Mouse (Mus musculus) midbrain, embryonic 14.5 days (tissue): ENCODE measurements around the gene Slc10a1. TPM values are rescaled to one million over a fixed set of nuclear protein-coding genes. Genes with fewer than 3 reads are reported as not detected.

Experiments
- ATAC-seq: fragments of 200-750 bp; cut with Nextera tagmentation; 2 replicates; pipeline ENCODE4 v1.8.0; 2017; ENCODE audit warnings: moderate number of reproducible peaks, moderate library complexity; ENCODE audit not compliant: low FRiP score, low TSS enrichment
- DNase-seq: peaks from one replicate; pipeline ENCODE4 v3.0.0-alpha.2; 2015
- H3K27ac ChIP-seq: fragments of 300-500 bp; sonication (generic); replicated peaks from 2 replicates; pipeline ENCODE4 v1.5.1; 2014; ENCODE audit warnings: mild to moderate bottlenecking, low read depth, low read length, moderate library complexity
- H3K27me3 ChIP-seq: fragments of 300-500 bp; sonication (generic); 2 replicates; pipeline ENCODE4 v1.6.1; 2014; ENCODE audit warnings: low read length, control low read depth, mixed read lengths; ENCODE audit not compliant: control insufficient read depth, insufficient read depth
- H3K36me3 ChIP-seq: fragments of 300-500 bp; sonication (generic); 2 replicates; pipeline ENCODE4 v1.6.1; 2014; ENCODE audit warnings: low read length, control low read depth; ENCODE audit not compliant: control insufficient read depth, insufficient read depth
- H3K4me1 ChIP-seq: fragments of 300-500 bp; sonication (generic); 2 replicates; pipeline ENCODE4 v1.6.1; 2014; ENCODE audit warnings: mild to moderate bottlenecking, antibody characterized with exemption, low read length, control low read depth; ENCODE audit not compliant: control insufficient read depth, insufficient read depth
- H3K4me2 ChIP-seq: fragments of 300-500 bp; sonication (generic); 2 replicates; pipeline ENCODE4 v1.6.1; 2014; ENCODE audit warnings: mild to moderate bottlenecking, low read length, moderate library complexity
- H3K4me3 ChIP-seq: fragments of 300-500 bp; sonication (generic); replicated peaks from 2 replicates; pipeline ENCODE4 v1.5.1; 2014; ENCODE audit warnings: low read depth, low read length
- H3K9ac ChIP-seq: fragments of 300-500 bp; sonication (generic); replicated peaks from 2 replicates; pipeline ENCODE4 v1.6.1; 2014; ENCODE audit warnings: mild to moderate bottlenecking, low read length, moderate library complexity
- H3K9me3 ChIP-seq: fragments of 300-500 bp; sonication (generic); 2 replicates; pipeline ENCODE4 v1.6.1; 2016; ENCODE audit warnings: low read length, control low read depth, mixed read lengths; ENCODE audit not compliant: control insufficient read depth
- WGBS: fragments of 180-500 bp; shearing (Covaris S2); extraction: QIAGEN DNeasy Blood & Tissue Kit; methylation state at CpG from one replicate; pipeline ENCODE4 v1.1.7; 2014; 5-methylcytosine and 5-hydroxymethylcytosine counted together
- polyA plus RNA-seq: library from polyadenylated mRNA; unstranded; fragments of >200 nt; fragmentation: Nextera tagmentation; extraction: Ambion mirVana; gene quantifications from 2 replicates; pipeline ENCODE4 v1.2.1, GENCODE M21; 2014

The Slc10a1 gene
- polyA plus RNA-seq, 1 experiment from 2014 or later, result 0.50 TPM

GRCm38 (mm10) chr12:80997652-80998051 lies 29.1 kb upstream of the Slc10a1 start:
- Histone ChIP-seq H3K4me3 (no peak overlapping the region), H3K9me3 (no peaks in the 10 kb centered on the region), H3K4me2 (no peak overlapping the region), H3K36me3 (no peaks in the 10 kb centered on the region), H3K4me1 (0 out of 2 replicates have a peak, but pooled peaks cover 7% of the 10 kb centered on the region), H3K9ac (no peak overlapping the region), H3K27me3 (no peaks in the 10 kb centered on the region), H3K27ac (no peak overlapping the region)
- DNase-seq (no peak), ATAC-seq (no peak)
- 73% methylated on average over 4 of the region's 4 CpGs for WGBS

GRCm38 (mm10) chr12:80995326-80995725 lies 26.8 kb upstream of the Slc10a1 start:
- no peak overlapping the region for H3K4me2 ChIP-seq
- no peak for ATAC-seq
- H3K27ac ChIP-seq, result no peak overlapping the region
- H3K4me1 ChIP-seq, result 0 out of 2 replicates have a peak, but pooled peaks cover 7% of the 10 kb centered on the region
- H3K9ac ChIP-seq, result no peak overlapping the region
- WGBS, result 97% methylated on average over 4 of the region's 4 CpGs
- H3K36me3 ChIP-seq, result no peaks in the 10 kb centered on the region
- H3K27me3 ChIP-seq, result no peaks in the 10 kb centered on the region
- no peak for DNase-seq
- H3K4me3 ChIP-seq, result no peak overlapping the region
- H3K9me3 ChIP-seq, result no peaks in the 10 kb centered on the region

GRCm38 (mm10) chr12:80993773-80994172 lies 25.3 kb upstream of the Slc10a1 start:
- Histone ChIP-seq H3K27me3 (no peaks in the 10 kb centered on the region), H3K27ac (no peak overlapping the region), H3K36me3 (no peaks in the 10 kb centered on the region), H3K4me1 (0 out of 2 replicates have a peak, but pooled peaks cover 4% of the 10 kb centered on the region), H3K9me3 (no peaks in the 10 kb centered on the region), H3K4me3 (no peak overlapping the region), H3K9ac (no peak overlapping the region), H3K4me2 (no peak overlapping the region)
- DNase-seq (no peak), ATAC-seq (no peak)
- WGBS, result 84% methylated on average over 1 of the region's 1 CpGs

GRCm38 (mm10) chr12:80992540-80993122 lies 24.1 kb upstream of the Slc10a1 start:
- 76% methylated on average over 8 of the region's 8 CpGs for WGBS
- no peaks in the 10 kb centered on the region for H3K36me3 ChIP-seq
- H3K4me3 ChIP-seq, result no peak overlapping the region
- H3K27me3 ChIP-seq, result no peaks in the 10 kb centered on the region
- H3K27ac ChIP-seq, result no peak overlapping the region
- no peaks in the 10 kb centered on the region for H3K4me1 ChIP-seq
- DNase-seq (no peak), ATAC-seq (no peak)
- no peak overlapping the region for H3K9ac ChIP-seq
- no peak overlapping the region for H3K4me2 ChIP-seq
- H3K9me3 ChIP-seq, result no peaks in the 10 kb centered on the region; the same call in 1 of the 2 replicates

GRCm38 (mm10) chr12:80991806-80992205 lies 23.3 kb upstream of the Slc10a1 start:
- H3K9ac ChIP-seq, result no peak overlapping the region
- no peak overlapping the region for H3K4me2 ChIP-seq
- H3K27ac ChIP-seq, result no peak overlapping the region
- WGBS, result 90% methylated on average over 10 of the region's 10 CpGs
- no peak overlapping the region for H3K4me3 ChIP-seq
- no peaks in the 10 kb centered on the region for H3K36me3 ChIP-seq
- H3K9me3 ChIP-seq, result no peaks in the 10 kb centered on the region; the same call in 1 of the 2 replicates
- ATAC-seq (no peak), DNase-seq (no peak)
- H3K27me3 ChIP-seq, result no peaks in the 10 kb centered on the region
- H3K4me1 ChIP-seq, result no peaks in the 10 kb centered on the region

- no peaks in the 10 kb centered on the region for H3K36me3 ChIP-seq
- H3K4me3 ChIP-seq, result no peak overlapping the region
- no peaks in the 10 kb centered on the region; the same call in 1 of the 2 replicates for H3K9me3 ChIP-seq
- H3K9ac ChIP-seq, result no peak overlapping the region
- 48% methylated on average over 13 of the region's 13 CpGs for WGBS
- no peak for DNase-seq
- no peak overlapping the region for H3K27ac ChIP-seq
- no peaks in the 10 kb centered on the region for H3K27me3 ChIP-seq
- H3K4me1 ChIP-seq, result no peaks in the 10 kb centered on the region
- no peak for ATAC-seq
- no peak overlapping the region for H3K4me2 ChIP-seq
Measured at GRCm38 (mm10) chr12:80990901-80991445, 22.5 kb upstream of the Slc10a1 start.

GRCm38 (mm10) chr12:80988286-80988685 lies 19.8 kb upstream of the Slc10a1 start:
- WGBS, result 90% methylated on average over 3 of the region's 3 CpGs
- no peak overlapping the region for H3K4me3 ChIP-seq
- no peak overlapping the region for H3K4me2 ChIP-seq
- H3K27me3 ChIP-seq, result no peaks in the 10 kb centered on the region
- no peak overlapping the region for H3K27ac ChIP-seq
- no peaks in the 10 kb centered on the region for H3K36me3 ChIP-seq
- DNase-seq (no peak), ATAC-seq (no peak)
- no peaks in the 10 kb centered on the region for H3K4me1 ChIP-seq
- no peak overlapping the region for H3K9ac ChIP-seq
- no peaks in the 10 kb centered on the region; the same call in 1 of the 2 replicates for H3K9me3 ChIP-seq

- no peak overlapping the region for H3K27ac ChIP-seq
Measured at GRCm38 (mm10) chr12:80986628-80987027, 18.1 kb upstream of the Slc10a1 start.

GRCm38 (mm10) chr12:80983695-80984094 lies 15.2 kb upstream of the Slc10a1 start:
- no peak for DNase-seq
- 84% methylated on average over 9 of the region's 9 CpGs for WGBS
- no peak for ATAC-seq

More at GRCm38 (mm10) chr12:80986628-80987027, 18.1 kb upstream of the Slc10a1 start:
- 85% methylated on average over 4 of the region's 4 CpGs for WGBS
- Histone ChIP-seq H3K27me3 (no peaks in the 10 kb centered on the region), H3K4me1 (no peaks in the 10 kb centered on the region), H3K9me3 (no peaks in the 10 kb centered on the region; the same call in 1 of the 2 replicates), H3K36me3 (no peaks in the 10 kb centered on the region), H3K4me2 (no peak overlapping the region), H3K9ac (no peak overlapping the region), H3K4me3 (no peak overlapping the region)
- DNase-seq (no peak), ATAC-seq (no peak)

More at GRCm38 (mm10) chr12:80983695-80984094, 15.2 kb upstream of the Slc10a1 start:
- Histone ChIP-seq H3K27me3 (no peaks in the 10 kb centered on the region), H3K4me1 (no peaks in the 10 kb centered on the region), H3K4me3 (no peak overlapping the region), H3K36me3 (no peaks in the 10 kb centered on the region), H3K27ac (no peak overlapping the region), H3K9ac (no peak overlapping the region), H3K9me3 (no peaks in the 10 kb centered on the region; the same call in 1 of the 2 replicates), H3K4me2 (no peak overlapping the region)
